Mouse (Mus musculus): ENCODE results near the gene Hectd2. TPM values are rescaled to one million over a fixed set of nuclear protein-coding genes. Genes with fewer than 3 reads are reported as not detected.

Hectd2 gene
- polyA plus RNA-seq, 1 experiment from 2014 or later: 14.2 TPM

DNA sequence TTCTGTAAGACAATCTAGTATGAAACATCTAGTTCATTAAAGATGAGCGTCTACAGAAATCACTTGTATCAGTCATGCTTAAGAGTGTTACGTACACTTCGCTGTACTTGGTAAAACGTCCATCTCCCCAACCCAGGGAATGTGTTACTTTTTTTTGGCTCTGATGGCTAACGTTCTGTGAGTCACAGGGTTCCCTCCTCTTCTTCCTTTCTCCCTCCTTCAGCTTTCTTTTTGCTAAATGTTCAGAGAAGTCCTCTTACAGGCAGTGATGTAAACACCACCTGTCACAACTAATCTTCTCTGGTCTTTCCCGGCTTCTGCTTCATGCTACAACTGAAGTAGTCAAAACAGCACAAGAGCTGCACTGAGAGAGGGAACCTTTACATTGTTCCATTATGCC, 20.7 kb downstream of the Hectd2 start:
- Histone ChIP-seq H3K36me3 (0 out of 2 replicates have a peak, but pooled peaks cover 2% of the 10 kb centered on the region), H3K27me3 (no peaks in the 10 kb centered on the region), H3K27ac (replicated peaks) (no peak overlapping the region), H3K9me3 (no peaks in the 10 kb centered on the region), H3K4me1 (no peaks in the 10 kb centered on the region; the same call in 1 of the 2 replicates), H3K4me2 (replicated peaks) (no peak overlapping the region), H3K9ac (replicated peaks) (no peak overlapping the region), H3K4me3 (no peak overlapping the region)
- no peak for ATAC-seq (replicated peaks)
- WGBS: 89% methylated on average over 6 of the region's 6 CpGs

DNA sequence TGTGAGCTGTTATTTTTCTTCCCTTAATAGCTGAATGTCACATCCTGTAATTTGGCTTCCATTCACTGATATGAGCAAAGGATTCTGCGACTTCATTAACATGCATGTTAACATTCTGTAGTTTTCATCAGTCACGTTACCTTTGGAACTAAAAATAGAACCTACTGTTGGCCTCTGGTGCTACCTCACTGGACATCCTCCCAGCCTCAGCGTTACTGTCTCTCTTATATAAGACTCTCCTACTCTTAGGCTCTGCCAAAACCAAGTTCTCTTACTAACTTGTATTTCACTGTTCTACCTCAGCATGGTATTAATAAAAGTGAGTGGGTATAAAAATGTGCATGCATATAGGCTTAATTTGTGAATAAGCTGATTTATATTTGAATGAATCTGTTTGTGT, 26.4 kb downstream of the Hectd2 start:
- Histone ChIP-seq H3K27ac (replicated peaks) (no peak overlapping the region), H3K4me3 (no peak overlapping the region), H3K27me3 (no peaks in the 10 kb centered on the region), H3K36me3 (0 out of 2 replicates have a peak, but pooled peaks cover 2% of the 10 kb centered on the region), H3K9ac (replicated peaks) (no peak overlapping the region), H3K4me2 (replicated peaks) (no peak overlapping the region), H3K4me1 (no peaks in the 10 kb centered on the region; the same call in 1 of the 2 replicates), H3K9me3 (no peaks in the 10 kb centered on the region)
- ATAC-seq (replicated peaks): no peak
- 72% methylated on average over 3 of the region's 3 CpGs for WGBS

DNA sequence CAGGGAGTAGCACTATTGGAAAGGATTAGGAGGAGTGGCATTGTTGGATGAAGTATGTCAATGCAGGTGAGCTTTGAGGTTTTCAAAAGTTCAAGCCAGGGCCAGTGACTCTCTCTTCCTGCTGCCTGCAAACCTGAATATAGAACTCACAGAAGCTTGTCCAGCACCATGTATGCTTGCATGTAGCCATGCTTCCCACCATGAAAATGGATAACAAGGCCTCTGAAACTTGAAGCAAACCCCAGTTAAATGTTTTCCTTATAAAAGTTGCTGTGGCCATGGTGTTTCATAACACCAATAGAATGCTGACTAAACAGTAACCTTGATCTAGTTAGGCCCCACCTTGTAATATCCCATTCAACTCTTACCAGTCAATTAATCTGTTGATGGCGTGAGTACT, 27.7 kb downstream of the Hectd2 start:
- no peak overlapping the region for H3K4me2 ChIP-seq (replicated peaks)
- H3K4me3 ChIP-seq: no peak overlapping the region
- WGBS: 85% methylated on average over 1 of the region's 1 CpGs
- H3K27me3 ChIP-seq: no peaks in the 10 kb centered on the region
- no peak overlapping the region for H3K27ac ChIP-seq (replicated peaks)
- H3K9me3 ChIP-seq: no peaks in the 10 kb centered on the region
- no peaks in the 10 kb centered on the region for H3K36me3 ChIP-seq
- H3K4me1 ChIP-seq: no peaks in the 10 kb centered on the region; the same call in 1 of the 2 replicates
- ATAC-seq (replicated peaks): no peak
- no peak overlapping the region for H3K9ac ChIP-seq (replicated peaks)

DNA sequence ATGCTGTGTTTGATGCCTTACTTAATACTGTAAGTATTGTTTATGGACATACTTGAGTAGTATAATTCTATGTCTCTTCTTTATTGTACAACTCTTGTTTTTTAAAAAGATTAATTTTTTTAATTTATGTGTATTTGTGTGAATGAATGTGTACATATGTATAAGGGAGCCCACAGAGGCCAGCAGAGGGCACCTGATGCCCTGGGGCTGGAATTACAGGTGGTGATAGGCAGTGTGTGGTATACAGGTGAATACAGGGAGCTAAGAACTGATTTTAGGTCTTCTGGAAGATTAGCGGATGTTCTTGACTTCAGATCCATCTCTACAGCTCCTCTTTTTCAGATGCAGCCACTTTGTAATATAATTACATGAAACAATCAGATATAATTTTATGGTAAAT, 31.1 kb downstream of the Hectd2 start:
- no peak for ATAC-seq (replicated peaks)
- Histone ChIP-seq H3K9ac (replicated peaks) (no peak overlapping the region), H3K4me1 (no peaks in the 10 kb centered on the region), H3K9me3 (no peaks in the 10 kb centered on the region), H3K4me2 (replicated peaks) (no peak overlapping the region), H3K36me3 (peaks cover 11% of the 10 kb centered on the region; the same call in 1 of the 2 replicates), H3K27me3 (no peaks in the 10 kb centered on the region), H3K4me3 (no peak overlapping the region), H3K27ac (replicated peaks) (no peak overlapping the region)
- 93% methylated on average over 1 of the region's 1 CpGs for WGBS

DNA sequence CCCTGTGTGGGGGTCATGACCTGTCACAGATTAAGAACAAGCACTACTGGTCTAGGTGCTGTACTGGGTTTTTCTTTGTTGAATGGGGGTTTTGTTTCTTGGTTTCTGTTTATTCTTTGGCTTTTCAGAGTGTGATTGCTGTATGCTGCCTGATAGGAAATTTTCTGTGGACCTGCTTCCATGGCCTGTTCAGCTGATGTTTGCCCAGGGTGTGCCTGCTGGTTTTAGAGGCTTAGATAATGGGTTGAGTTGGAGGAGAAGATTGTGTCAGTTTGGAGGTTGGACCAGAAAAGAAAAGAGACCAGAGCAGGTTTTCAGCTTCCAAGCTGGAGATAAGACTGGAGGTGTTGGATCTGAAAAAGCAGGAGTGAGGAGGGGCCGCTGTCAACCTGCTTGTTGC, 40.0 kb downstream of the Hectd2 start:
- H3K4me3 ChIP-seq: no peak overlapping the region
- 97% methylated on average over 1 of the region's 1 CpGs for WGBS
- no peaks in the 10 kb centered on the region for H3K9me3 ChIP-seq
- no peaks in the 10 kb centered on the region for H3K27me3 ChIP-seq
- H3K4me1 ChIP-seq: no peaks in the 10 kb centered on the region
- H3K27ac ChIP-seq (replicated peaks): no peak overlapping the region
- H3K4me2 ChIP-seq (replicated peaks): no peak overlapping the region
- no peak for ATAC-seq (replicated peaks)
- H3K36me3 ChIP-seq: peaks cover under 1% of the 10 kb centered on the region; the same call in 1 of the 2 replicates
- no peak overlapping the region for H3K9ac ChIP-seq (replicated peaks)

DNA sequence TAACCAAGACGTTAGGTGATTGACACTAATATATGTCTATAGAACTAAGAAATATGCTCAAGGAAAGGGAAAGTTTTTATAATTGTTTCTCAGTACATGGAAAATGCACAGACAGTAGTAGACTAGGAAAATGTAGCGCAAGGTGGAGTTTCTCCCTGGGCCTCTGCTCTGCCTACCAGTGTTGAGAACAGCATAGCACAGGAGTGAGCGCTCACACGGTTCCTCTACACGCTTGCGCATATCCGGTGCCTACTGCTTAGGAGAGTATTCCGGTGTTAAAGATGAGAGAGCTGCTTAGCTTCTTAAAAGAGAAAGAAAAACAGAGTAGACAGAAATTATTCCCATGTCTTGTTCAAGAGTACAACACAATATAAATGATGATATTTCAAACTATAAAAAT, 47.4 kb downstream of the Hectd2 start:
- H3K36me3 ChIP-seq: no peaks in the 10 kb centered on the region
- H3K4me3 ChIP-seq: no peak overlapping the region
- no peak overlapping the region for H3K27ac ChIP-seq (replicated peaks)
- ATAC-seq (replicated peaks): no peak
- H3K4me2 ChIP-seq (replicated peaks): no peak overlapping the region
- 94% methylated on average over 8 of the region's 8 CpGs for whole genome bisulfite sequencing
- H3K27me3 ChIP-seq: no peaks in the 10 kb centered on the region
- no peaks in the 10 kb centered on the region for H3K9me3 ChIP-seq
- H3K4me1 ChIP-seq: no peaks in the 10 kb centered on the region
- H3K9ac ChIP-seq (replicated peaks): no peak overlapping the region

DNA sequence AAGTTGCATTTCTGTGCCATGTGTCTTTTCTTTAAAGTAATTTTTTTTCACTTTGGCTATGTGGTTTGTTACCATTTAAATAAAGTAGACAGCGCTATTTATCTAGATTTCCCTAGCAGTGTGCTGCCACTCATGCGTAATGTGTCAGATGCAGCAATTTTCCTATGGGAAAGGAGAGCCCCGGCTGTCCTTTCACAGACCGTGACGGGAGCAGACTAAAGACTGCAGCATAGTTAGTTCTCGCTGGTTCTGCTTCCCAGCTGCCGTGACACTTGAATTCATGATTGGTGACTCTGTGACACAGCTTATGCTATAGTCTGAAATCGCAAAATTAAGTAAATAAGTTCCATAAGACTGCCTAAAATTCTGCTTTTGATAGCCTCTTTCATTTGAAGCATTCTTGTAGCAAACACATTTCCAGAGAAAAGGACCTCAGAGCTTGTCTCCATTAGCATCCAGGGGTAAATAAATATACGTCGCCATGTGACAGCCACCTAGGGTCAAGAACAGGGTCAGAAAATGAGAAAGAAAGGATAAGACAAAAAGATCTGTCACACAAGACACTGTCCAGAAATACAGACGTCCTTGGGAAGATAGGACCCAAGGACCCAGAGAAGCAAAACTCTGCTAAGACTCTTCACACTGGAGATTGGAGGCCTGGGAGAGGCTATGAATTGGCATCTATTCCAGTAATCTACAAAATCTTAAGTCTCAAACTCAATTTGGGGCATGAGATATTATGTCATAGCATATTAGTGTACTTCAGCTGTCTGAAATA, 48.3 kb downstream of the Hectd2 start:
- Histone ChIP-seq H3K9me3 (no peaks in the 10 kb centered on the region), H3K27me3 (no peaks in the 10 kb centered on the region), H3K9ac (replicated peaks) (no peak overlapping the region), H3K36me3 (no peaks in the 10 kb centered on the region), H3K4me3 (no peak overlapping the region), H3K4me2 (replicated peaks) (no peak overlapping the region), H3K4me1 (no peaks in the 10 kb centered on the region), H3K27ac (replicated peaks) (no peak overlapping the region)
- ATAC-seq (replicated peaks): no peak
- WGBS: 63% methylated on average over 11 of the region's 11 CpGs

DNA sequence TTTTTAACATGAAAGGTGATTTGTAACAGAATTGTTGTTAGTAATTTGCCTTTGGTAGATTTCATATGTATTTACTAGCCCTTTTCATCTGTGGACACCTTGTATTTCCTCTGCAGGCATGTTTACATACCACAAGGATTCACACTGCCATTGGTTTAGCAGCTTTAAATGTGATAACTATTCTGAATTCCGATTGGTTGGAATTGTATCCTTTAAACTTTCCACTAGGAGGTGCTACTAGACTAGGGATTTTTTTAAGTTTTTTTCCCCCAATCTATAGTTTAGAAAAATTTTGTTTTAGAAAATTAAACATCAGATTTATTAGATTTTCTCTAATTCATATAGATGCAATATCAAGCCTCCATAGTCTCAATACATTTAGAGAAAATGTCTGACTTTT, 51.8 kb downstream of the Hectd2 start:
- H3K4me3 ChIP-seq: no peak overlapping the region
- no peak overlapping the region for H3K4me2 ChIP-seq (replicated peaks)
- no peaks in the 10 kb centered on the region for H3K27me3 ChIP-seq
- H3K9me3 ChIP-seq: no peaks in the 10 kb centered on the region
- H3K9ac ChIP-seq (replicated peaks): no peak overlapping the region
- H3K36me3 ChIP-seq: no peaks in the 10 kb centered on the region
- H3K27ac ChIP-seq (replicated peaks): no peak overlapping the region
- 61% methylated on average over 1 of the region's 1 CpGs for WGBS
- no peak for ATAC-seq (replicated peaks)
- H3K4me1 ChIP-seq: no peaks in the 10 kb centered on the region

DNA sequence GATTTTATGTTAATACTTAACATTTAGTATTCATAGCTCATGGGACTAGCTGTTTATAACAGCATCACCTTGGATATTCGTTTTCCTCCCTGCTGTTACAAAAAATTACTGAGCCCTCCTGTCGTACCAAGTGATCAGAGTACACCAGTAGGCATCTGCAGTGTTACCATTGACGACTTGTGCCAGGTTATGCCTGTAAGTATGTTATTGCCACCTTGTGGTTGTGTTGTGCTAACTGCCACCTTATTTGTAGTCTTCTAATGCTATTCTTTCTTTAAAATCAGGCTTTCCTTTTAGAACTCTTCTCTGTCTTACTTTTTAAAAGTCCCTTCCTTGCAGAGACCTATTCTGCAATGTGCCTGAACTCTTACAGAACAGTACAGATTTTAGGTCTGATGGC, 54.8 kb downstream of the Hectd2 start:
- no peak overlapping the region for H3K4me3 ChIP-seq
- 0 out of 2 replicates have a peak, but pooled peaks cover 3% of the 10 kb centered on the region for H3K36me3 ChIP-seq
- no peak overlapping the region for H3K27ac ChIP-seq (replicated peaks)
- no peaks in the 10 kb centered on the region for H3K4me1 ChIP-seq
- H3K27me3 ChIP-seq: no peaks in the 10 kb centered on the region
- no peak for ATAC-seq (replicated peaks)
- H3K9me3 ChIP-seq: no peaks in the 10 kb centered on the region
- no peak overlapping the region for H3K9ac ChIP-seq (replicated peaks)
- whole genome bisulfite sequencing: 46% methylated on average over 3 of the region's 3 CpGs
- H3K4me2 ChIP-seq (replicated peaks): no peak overlapping the region

DNA sequence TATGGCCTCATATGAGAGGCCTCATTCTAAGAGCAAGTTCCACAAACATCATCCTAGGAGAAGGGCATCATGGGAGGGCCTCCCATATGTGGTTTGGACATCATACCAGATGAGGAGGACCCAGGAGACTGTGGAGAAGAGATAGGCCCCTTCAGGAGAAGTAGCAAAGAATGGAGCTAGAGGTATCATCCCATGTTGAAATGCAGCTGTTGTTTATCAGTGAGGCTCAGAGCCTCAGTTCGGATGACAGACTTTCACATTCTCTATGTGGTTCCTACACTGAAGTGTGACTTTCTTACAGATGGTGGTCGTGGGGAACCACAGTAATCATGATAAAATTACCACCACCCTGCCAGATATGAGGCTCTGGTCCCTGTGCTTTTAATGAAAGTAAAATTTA, 55.9 kb downstream of the Hectd2 start:
- H3K4me2 ChIP-seq (replicated peaks): no peak overlapping the region
- WGBS: 73% methylated on average over 2 of the region's 2 CpGs
- no peaks in the 10 kb centered on the region for H3K4me1 ChIP-seq
- ATAC-seq (replicated peaks): no peak
- no peak overlapping the region for H3K27ac ChIP-seq (replicated peaks)
- H3K9ac ChIP-seq (replicated peaks): no peak overlapping the region
- no peaks in the 10 kb centered on the region for H3K9me3 ChIP-seq
- no peak overlapping the region for H3K4me3 ChIP-seq
- 0 out of 2 replicates have a peak, but pooled peaks cover 3% of the 10 kb centered on the region for H3K36me3 ChIP-seq
- H3K27me3 ChIP-seq: no peaks in the 10 kb centered on the region

DNA sequence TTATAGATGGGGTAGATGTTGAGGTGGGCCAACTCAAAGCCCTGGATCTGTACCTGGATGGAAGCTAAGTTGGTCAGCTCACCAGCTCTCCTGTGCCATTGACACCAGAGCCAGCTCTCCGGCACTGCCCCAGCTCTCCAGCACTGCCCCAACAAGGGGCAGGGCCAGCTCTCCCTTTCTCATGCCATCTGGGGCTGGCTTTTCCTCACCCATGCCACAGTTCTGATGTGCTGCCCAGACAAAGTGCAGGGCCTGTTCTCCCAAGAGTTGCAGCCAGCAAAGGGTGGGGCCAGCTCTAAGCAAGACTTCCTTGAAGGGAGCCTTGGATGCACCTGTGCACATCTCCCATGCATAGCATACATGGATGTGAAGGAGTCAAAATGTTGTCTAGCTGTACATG, 71.5 kb downstream of the Hectd2 start:
- no peaks in the 10 kb centered on the region for H3K4me1 ChIP-seq

DNA sequence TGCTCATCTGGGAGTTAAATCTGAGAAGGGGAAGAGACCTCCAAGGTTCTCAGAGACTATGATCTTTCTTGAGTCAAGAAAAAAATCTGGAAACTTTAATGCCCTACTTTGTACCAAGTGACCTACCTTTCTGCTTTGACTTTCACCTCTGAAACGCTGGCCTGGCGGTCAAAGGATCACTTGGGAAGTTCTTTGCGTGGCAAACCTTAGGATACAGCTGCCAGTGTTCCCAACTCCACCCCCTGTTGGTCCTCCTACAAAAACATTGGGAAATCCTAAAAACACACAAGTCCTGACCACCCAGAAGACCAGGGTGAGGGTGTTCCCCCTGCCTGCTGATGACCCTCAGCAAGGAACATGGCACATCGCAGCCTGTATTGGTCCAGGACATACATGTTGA, 72.4 kb downstream of the Hectd2 start:
- no peaks in the 10 kb centered on the region for H3K4me1 ChIP-seq
- ATAC-seq (replicated peaks): no peak
- no peak overlapping the region for H3K27ac ChIP-seq (replicated peaks)
- H3K36me3 ChIP-seq: no peaks in the 10 kb centered on the region
- H3K9me3 ChIP-seq: no peaks in the 10 kb centered on the region
- H3K27me3 ChIP-seq: no peaks in the 10 kb centered on the region
- WGBS: 93% methylated on average over 4 of the region's 4 CpGs
- H3K9ac ChIP-seq (replicated peaks): no peak overlapping the region
- no peak overlapping the region for H3K4me3 ChIP-seq
- H3K4me2 ChIP-seq (replicated peaks): no peak overlapping the region

More for the DNA sequence above, 71.5 kb downstream of the Hectd2 start:
- ATAC-seq (replicated peaks): no peak
- WGBS: 95% methylated on average over 1 of the region's 1 CpGs
- H3K27me3 ChIP-seq: no peaks in the 10 kb centered on the region
- H3K4me2 ChIP-seq (replicated peaks): no peak overlapping the region
- no peaks in the 10 kb centered on the region for H3K36me3 ChIP-seq
- H3K4me3 ChIP-seq: no peak overlapping the region
- H3K27ac ChIP-seq (replicated peaks): no peak overlapping the region
- no peak overlapping the region for H3K9ac ChIP-seq (replicated peaks)
- no peaks in the 10 kb centered on the region for H3K9me3 ChIP-seq

DNA sequence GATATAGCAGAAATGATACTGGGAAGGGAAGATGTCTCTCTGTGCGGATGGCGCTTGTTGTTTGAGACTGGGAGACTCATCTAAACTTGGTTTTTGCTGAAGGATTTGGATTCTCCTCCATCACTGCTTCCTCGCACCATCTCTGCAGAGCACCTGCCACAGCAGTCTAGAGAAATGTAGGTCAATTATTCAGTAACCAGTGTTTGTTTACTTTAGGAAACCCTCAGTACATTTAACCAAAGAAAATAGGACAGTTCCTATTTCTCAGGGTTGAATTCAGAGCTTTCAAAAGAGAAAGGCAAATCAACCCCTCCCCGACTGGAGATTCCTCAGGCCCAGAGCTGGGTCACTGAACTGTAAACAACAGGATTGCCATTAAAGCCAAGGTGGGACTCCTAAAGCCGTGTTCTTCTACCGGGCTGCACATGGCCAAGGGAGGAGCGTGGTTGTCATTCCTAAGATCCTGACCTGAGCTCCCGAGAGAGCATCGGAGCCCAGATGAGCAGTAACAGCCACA, 75.0 kb downstream of the Hectd2 start:
- no peak overlapping the region for H3K27ac ChIP-seq (replicated peaks)
- H3K4me1 ChIP-seq: no peaks in the 10 kb centered on the region
- no peaks in the 10 kb centered on the region for H3K9me3 ChIP-seq
- ATAC-seq (replicated peaks): no peak
- H3K36me3 ChIP-seq: no peaks in the 10 kb centered on the region
- WGBS: 82% methylated on average over 9 of the region's 9 CpGs
- H3K4me3 ChIP-seq: no peak overlapping the region
- no peaks in the 10 kb centered on the region for H3K27me3 ChIP-seq
- no peak overlapping the region for H3K9ac ChIP-seq (replicated peaks)
- H3K4me2 ChIP-seq (replicated peaks): no peak overlapping the region

Data from forebrain, embryonic 15.5 days (tissue).